Mouse (Mus musculus): ENCODE results near the gene Olfml2b. TPM values are rescaled to one million over a fixed set of nuclear protein-coding genes. Genes with fewer than 3 reads are reported as not detected.

Olfml2b gene
- polyA plus RNA-seq, 1 experiment from 2014 or later, result 6.5 TPM

- Histone ChIP-seq H3K4me3 (replicated peaks) (no peak overlapping the region), H3K27me3 (no peaks in the 10 kb centered on the region), H3K4me2 (no peak overlapping the region), H3K9me3 (no peaks in the 10 kb centered on the region), H3K36me3 (replicated peaks) (no peaks in the 10 kb centered on the region), H3K4me1 (no peaks in the 10 kb centered on the region), H3K27ac (no peak overlapping the region), H3K9ac (no peak overlapping the region)
- no peak for ATAC-seq (ENCODE audit: low FRiP score)
- 79% methylated on average over 2 of the region's 2 CpGs for WGBS
These were observed 24.5 kb upstream of the Olfml2b start for GRCm38 (mm10) chr1:170619686-170620374.

- Histone ChIP-seq H3K9me3 (peaks cover 3% of the 10 kb centered on the region; the same call in 1 of the 2 replicates), H3K4me2 (no peak overlapping the region), H3K4me3 (replicated peaks) (no peak overlapping the region), H3K36me3 (replicated peaks) (no peaks in the 10 kb centered on the region), H3K9ac (no peak overlapping the region), H3K4me1 (no peaks in the 10 kb centered on the region), H3K27ac (no peak overlapping the region), H3K27me3 (no peaks in the 10 kb centered on the region)
- ATAC-seq (ENCODE audit: low FRiP score), result no peak
- WGBS, result 90% methylated on average over 5 of the region's 5 CpGs
These were observed 21.4 kb upstream of the Olfml2b start for GRCm38 (mm10) chr1:170622934-170623333.

- Histone ChIP-seq H3K9me3 (peaks cover 7% of the 10 kb centered on the region; the same call in 1 of the 2 replicates), H3K4me1 (no peaks in the 10 kb centered on the region), H3K4me2 (no peak overlapping the region), H3K36me3 (replicated peaks) (no peaks in the 10 kb centered on the region), H3K27me3 (no peaks in the 10 kb centered on the region), H3K4me3 (replicated peaks) (no peak overlapping the region), H3K27ac (no peak overlapping the region), H3K9ac (no peak overlapping the region)
- WGBS, result 97% methylated on average over 1 of the region's 1 CpGs
- ATAC-seq (ENCODE audit: low FRiP score), result no peak
These were observed 20.9 kb upstream of the Olfml2b start for GRCm38 (mm10) chr1:170623432-170623831.

- ATAC-seq (ENCODE audit: low FRiP score), result no peak
- H3K4me1 ChIP-seq, result no peaks in the 10 kb centered on the region
- no peaks in the 10 kb centered on the region for H3K36me3 ChIP-seq (replicated peaks)
- H3K9me3 ChIP-seq, result peaks cover 7% of the 10 kb centered on the region; the same call in 1 of the 2 replicates
- no peak overlapping the region for H3K4me2 ChIP-seq
- WGBS, result 88% methylated on average over 4 of the region's 4 CpGs
- no peak overlapping the region for H3K4me3 ChIP-seq (replicated peaks)
- no peaks in the 10 kb centered on the region for H3K27me3 ChIP-seq
- H3K27ac ChIP-seq, result no peak overlapping the region
- no peak overlapping the region for H3K9ac ChIP-seq
These were observed 13.8 kb upstream of the Olfml2b start for GRCm38 (mm10) chr1:170630489-170630888.

GRCm38 (mm10) chr1:170631571-170631970 lies 12.8 kb upstream of the Olfml2b start:
- WGBS, result 92% methylated on average over 5 of the region's 5 CpGs
- Histone ChIP-seq H3K36me3 (replicated peaks) (no peaks in the 10 kb centered on the region), H3K9me3 (peaks cover 7% of the 10 kb centered on the region; the same call in 1 of the 2 replicates), H3K27me3 (no peaks in the 10 kb centered on the region), H3K27ac (no peak overlapping the region), H3K4me2 (no peak overlapping the region), H3K4me3 (replicated peaks) (no peak overlapping the region), H3K9ac (no peak overlapping the region), H3K4me1 (no peaks in the 10 kb centered on the region)
- ATAC-seq (ENCODE audit: low FRiP score), result no peak

- Histone ChIP-seq H3K9ac (no peak overlapping the region), H3K27ac (no peak overlapping the region), H3K4me2 (no peak overlapping the region), H3K27me3 (no peaks in the 10 kb centered on the region), H3K4me1 (no peaks in the 10 kb centered on the region), H3K4me3 (replicated peaks) (no peak overlapping the region), H3K36me3 (replicated peaks) (no peaks in the 10 kb centered on the region), H3K9me3 (peaks cover 7% of the 10 kb centered on the region; the same call in 1 of the 2 replicates)
- ATAC-seq (ENCODE audit: low FRiP score), result peak; percentile 36; the same call in 1 of the 2 replicates
- 17% methylated on average over 3 of the region's 3 CpGs for WGBS
These were observed 11.9 kb upstream of the Olfml2b start for GRCm38 (mm10) chr1:170632385-170632784.

- H3K27me3 ChIP-seq, result no peaks in the 10 kb centered on the region
- H3K4me3 ChIP-seq (replicated peaks), result no peak overlapping the region
- no peak overlapping the region for H3K9ac ChIP-seq
- H3K4me1 ChIP-seq, result no peaks in the 10 kb centered on the region
- H3K36me3 ChIP-seq (replicated peaks), result no peaks in the 10 kb centered on the region
- H3K9me3 ChIP-seq, result peaks cover 4% of the 10 kb centered on the region; the same call in 1 of the 2 replicates
- H3K4me2 ChIP-seq, result no peak overlapping the region
- ATAC-seq (ENCODE audit: low FRiP score), result no peak
- 69% methylated on average over 4 of the region's 4 CpGs for WGBS
- no peak overlapping the region for H3K27ac ChIP-seq
These were observed 11.5 kb upstream of the Olfml2b start for GRCm38 (mm10) chr1:170632856-170633255.

- 86% methylated on average over 7 of the region's 7 CpGs for WGBS
- H3K9me3 ChIP-seq, result 0 out of 2 replicates have a peak, but pooled peaks cover 3% of the 10 kb centered on the region
- ATAC-seq (ENCODE audit: low FRiP score), result no peak
- H3K27me3 ChIP-seq, result peaks cover 7% of the 10 kb centered on the region; the same call in 1 of the 2 replicates
- H3K4me3 ChIP-seq (replicated peaks), result no peak overlapping the region
- H3K4me1 ChIP-seq, result peaks cover 5% of the 10 kb centered on the region; the same call in 1 of the 2 replicates
- no peaks in the 10 kb centered on the region for H3K36me3 ChIP-seq (replicated peaks)
- no peak overlapping the region for H3K27ac ChIP-seq
- H3K4me2 ChIP-seq, result no peak overlapping the region
- no peak overlapping the region for H3K9ac ChIP-seq
These were observed 5.4 kb upstream of the Olfml2b start for GRCm38 (mm10) chr1:170638941-170639340.

- peaks cover 31% of the 10 kb centered on the region for H3K4me1 ChIP-seq
- no peak overlapping the region for H3K27ac ChIP-seq
- 73% methylated on average over 15 of the region's 15 CpGs for WGBS
- ATAC-seq (ENCODE audit: low FRiP score), result no peak
- H3K4me2 ChIP-seq, result peak overlapping the region; percentile 75
- no peaks in the 10 kb centered on the region for H3K36me3 ChIP-seq (replicated peaks)
- no peak overlapping the region for H3K4me3 ChIP-seq (replicated peaks)
- peaks cover 14% of the 10 kb centered on the region; the same call in 1 of the 2 replicates for H3K27me3 ChIP-seq
- H3K9me3 ChIP-seq, result 0 out of 2 replicates have a peak, but pooled peaks cover 3% of the 10 kb centered on the region
- H3K9ac ChIP-seq, result no peak overlapping the region; the same call in 1 of the 2 replicates
These were observed 1.7 kb downstream of the Olfml2b start for GRCm38 (mm10) chr1:170645896-170646605.

GRCm38 (mm10) chr1:170646606-170647287 lies 2.4 kb downstream of the Olfml2b start:
- 78% methylated on average over 9 of the region's 9 CpGs for WGBS
- Histone ChIP-seq H3K4me2 (no peak overlapping the region), H3K9ac (no peak overlapping the region), H3K4me1 (peaks cover 31% of the 10 kb centered on the region), H3K27me3 (peaks cover 14% of the 10 kb centered on the region; the same call in 1 of the 2 replicates), H3K9me3 (no peaks in the 10 kb centered on the region), H3K36me3 (replicated peaks) (no peaks in the 10 kb centered on the region), H3K27ac (no peak overlapping the region), H3K4me3 (replicated peaks) (no peak overlapping the region)
- ATAC-seq (ENCODE audit: low FRiP score), result no peak

- Histone ChIP-seq H3K9me3 (no peaks in the 10 kb centered on the region), H3K4me3 (replicated peaks) (no peak overlapping the region), H3K4me2 (no peak overlapping the region), H3K27ac (no peak overlapping the region), H3K36me3 (replicated peaks) (no peaks in the 10 kb centered on the region), H3K4me1 (peaks cover 36% of the 10 kb centered on the region), H3K27me3 (peaks cover 14% of the 10 kb centered on the region; the same call in 1 of the 2 replicates), H3K9ac (no peak overlapping the region)
- no peak for ATAC-seq (ENCODE audit: low FRiP score)
- WGBS, result 90% methylated on average over 7 of the region's 7 CpGs
These were observed 3.0 kb downstream of the Olfml2b start for GRCm38 (mm10) chr1:170647381-170647780.

GRCm38 (mm10) chr1:170647971-170648514 lies 3.7 kb downstream of the Olfml2b start:
- no peak overlapping the region for H3K9ac ChIP-seq
- H3K4me2 ChIP-seq, result no peak overlapping the region
- no peaks in the 10 kb centered on the region for H3K9me3 ChIP-seq
- peaks cover 14% of the 10 kb centered on the region; the same call in 1 of the 2 replicates for H3K27me3 ChIP-seq
- ATAC-seq (ENCODE audit: low FRiP score), result no peak
- 86% methylated on average over 6 of the region's 6 CpGs for WGBS
- no peaks in the 10 kb centered on the region for H3K36me3 ChIP-seq (replicated peaks)
- H3K4me3 ChIP-seq (replicated peaks), result no peak overlapping the region
- H3K4me1 ChIP-seq, result peaks cover 36% of the 10 kb centered on the region
- H3K27ac ChIP-seq, result no peak overlapping the region

Measured in forebrain, embryonic 12.5 days (tissue).